Mouse (Mus musculus): ENCODE results near the gene Ceacam13.
"Not testable (repeated sequence)": the region's sequence is repeated elsewhere in the genome, so short reads cannot be mapped to it uniquely, and the experiment has no call there.

The Ceacam13 gene

GRCm38 (mm10) chr7:18009589-18009988 lies at the start of gene Ceacam13:
TSS of gene Ceacam13 (plus strand) at chr7:18009889.
- DNase-seq (ENCODE audit: low read depth in 2 of 2, low spot score in 2 of 2) = no peak

DNA sequence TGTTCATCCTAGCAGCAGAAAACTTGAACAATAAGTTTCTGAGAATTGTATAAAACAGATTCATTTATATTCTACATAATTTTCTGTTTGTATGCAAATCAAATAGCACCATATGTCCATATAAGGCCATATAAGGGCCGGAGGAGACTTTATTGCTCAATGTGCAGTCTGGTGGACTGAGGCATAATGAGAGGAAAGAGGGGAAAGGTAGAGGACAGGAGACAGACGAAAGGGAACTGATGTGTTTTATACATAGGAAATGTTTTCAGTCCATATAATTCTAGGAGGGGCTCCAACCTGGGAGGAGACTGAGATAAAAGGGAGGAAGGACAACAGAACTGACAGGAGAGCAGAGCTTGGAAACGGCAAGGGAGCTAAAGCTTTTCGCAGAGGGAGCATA lies 37.9 kb upstream of the Ceacam13 start, which contains the start of gene Ceacam11:
Ceacam11 (plus strand) TSS at position 301 of the 400 bp plus-strand sequence.
- no peak for DNase-seq (ENCODE audit: low read depth in 2 of 2, low spot score in 2 of 2)

DNA sequence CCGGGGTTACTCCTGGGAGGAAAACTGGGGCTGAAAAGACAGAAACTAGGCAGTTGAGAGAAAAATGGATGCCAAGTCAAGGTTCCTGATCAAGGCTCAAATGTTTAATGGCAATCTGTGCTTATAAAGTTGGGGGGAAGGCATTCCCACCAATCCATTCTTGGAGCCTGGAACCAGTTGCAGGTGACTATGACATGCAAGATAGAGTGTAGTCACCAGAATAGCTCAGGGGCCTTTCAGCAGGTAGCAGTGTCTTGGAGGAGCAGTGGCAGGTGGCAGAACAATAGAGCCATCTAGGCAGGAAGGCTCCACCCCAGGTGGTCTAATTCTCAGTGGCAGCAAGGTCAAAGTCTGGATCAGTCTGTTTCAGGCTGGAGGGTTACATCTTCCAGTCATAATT lies 8.6 kb upstream of the Ceacam13 start:
- not testable (repeated sequence) for DNase-seq (ENCODE audit: low read depth in 2 of 2, low spot score in 2 of 2)

DNA sequence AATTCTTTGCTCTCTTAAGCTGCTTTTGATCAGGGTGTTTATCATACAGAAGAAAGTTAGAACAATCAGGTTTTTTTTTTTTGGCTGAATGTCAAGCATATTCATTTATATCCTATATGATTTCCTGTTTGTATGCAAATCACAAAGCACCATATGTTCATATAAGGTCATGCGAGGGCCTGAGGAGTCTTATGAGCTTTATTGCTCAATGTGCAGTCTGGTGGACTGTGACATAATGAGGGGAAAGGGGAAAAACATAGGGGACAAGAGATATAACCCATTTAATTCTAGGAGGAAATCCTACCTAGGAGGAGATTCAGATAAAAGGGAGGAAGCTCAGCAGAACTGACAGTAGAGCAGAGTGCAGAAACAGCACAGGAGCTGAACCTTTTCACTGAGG lies 55.9 kb downstream of the Ceacam13 start, which contains the start of gene Ceacam12:
Ceacam12 (plus strand) TSS at position 301 of the 400 bp plus-strand sequence.
- DNase-seq (ENCODE audit: low read depth in 2 of 2, low spot score in 2 of 2) = no peak
